Mouse (Mus musculus) embryonic facial prominence, embryonic 10.5 days (tissue): Measurements from ENCODE around the gene Acot7. TPM values are rescaled to one million over a fixed set of nuclear protein-coding genes. Genes with fewer than 3 reads are reported as not detected.
A peak's percentile ranks its signal among the peaks of the same experiment; 100 is the strongest.

Source experiments
- DNase-seq: peaks from one replicate; pipeline ENCODE4 v3.0.0-alpha.2; 2017; ENCODE audit warnings: low spot score
- H3K27ac ChIP-seq: fragments of 300-500 bp; sonication (generic); replicated peaks from 2 replicates; pipeline ENCODE4 v1.5.1; 2016; ENCODE audit warnings: mild to moderate bottlenecking
- H3K27me3 ChIP-seq: fragments of 300-500 bp; sonication (generic); replicated peaks from 2 replicates; pipeline ENCODE4 v1.6.1; 2016; ENCODE audit warnings: low read depth, mild to moderate bottlenecking; ENCODE audit not compliant: poor library complexity, severe bottlenecking
- H3K36me3 ChIP-seq: fragments of 300-500 bp; sonication (generic); replicated peaks from 2 replicates; pipeline ENCODE4 v1.6.1; 2016; ENCODE audit warnings: mild to moderate bottlenecking, moderate library complexity
- H3K4me1 ChIP-seq: fragments of 300-500 bp; sonication (generic); 2 replicates; pipeline ENCODE4 v1.6.1; 2016
- H3K4me3 ChIP-seq: fragments of 300-500 bp; sonication (generic); 2 replicates; pipeline ENCODE4 v1.5.1; 2016; ENCODE audit warnings: mild to moderate bottlenecking, moderate library complexity
- H3K9me3 ChIP-seq: fragments of 300-500 bp; sonication (generic); 2 replicates; pipeline ENCODE4 v1.6.1; 2016; ENCODE audit warnings: mild to moderate bottlenecking
- WGBS: fragments of 180-500 bp; shearing (Covaris S2); methylation state at CpG from one replicate; pipeline ENCODE4 v1.1.7; 2016; 5-methylcytosine and 5-hydroxymethylcytosine counted together
- polyA plus RNA-seq: library from polyadenylated mRNA; unstranded; fragments of >200 nt; fragmentation: Nextera tagmentation; extraction: Ambion mirVana; gene quantifications from 2 replicates; pipeline ENCODE4 v1.2.1, GENCODE M21; 2016

Acot7 gene
- polyA plus RNA-seq, 1 experiment from 2014 or later, result 51.8 TPM

DNA sequence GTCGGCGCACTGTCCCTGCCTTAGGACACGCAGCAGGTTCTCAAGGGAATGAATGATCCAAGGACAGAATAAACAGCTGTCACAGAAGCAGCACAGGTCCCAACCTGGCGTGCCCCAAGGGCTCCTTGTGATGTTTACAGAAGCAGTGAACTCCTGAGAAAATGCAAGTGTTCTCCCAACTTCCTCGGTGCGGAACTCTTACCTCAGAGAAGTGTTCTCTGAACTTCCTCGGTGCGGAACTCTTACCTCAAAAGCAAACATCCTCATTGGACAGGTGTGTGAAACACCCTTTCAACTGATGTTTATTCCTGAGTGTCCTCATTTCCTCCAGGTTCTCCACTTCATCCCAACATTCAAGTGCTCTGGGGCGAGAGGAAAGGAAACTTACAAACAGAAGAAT lies 4.0 kb upstream of the Acot7 start:
- H3K27me3 ChIP-seq, result peaks cover 70% of the 10 kb centered on the region

GRCm38 (mm10) chr4:152176638-152177037 lies 1.3 kb upstream of the Acot7 start:
- no peak overlapping the region for H3K4me3 ChIP-seq
- WGBS, result 72% methylated on average over 3 of the region's 3 CpGs
- no peak for DNase-seq
- no peaks in the 10 kb centered on the region for H3K9me3 ChIP-seq
- H3K27ac ChIP-seq, result no peak overlapping the region
- peaks cover 75% of the 10 kb centered on the region for H3K27me3 ChIP-seq
- peaks cover 25% of the 10 kb centered on the region for H3K4me1 ChIP-seq
- H3K36me3 ChIP-seq, result no peaks in the 10 kb centered on the region

More for the DNA sequence above, 4.0 kb upstream of the Acot7 start:
- no peaks in the 10 kb centered on the region for H3K36me3 ChIP-seq
- WGBS, result 87% methylated on average over 9 of the region's 9 CpGs
- DNase-seq, result no peak
- no peaks in the 10 kb centered on the region for H3K9me3 ChIP-seq
- H3K4me1 ChIP-seq, result peaks cover 19% of the 10 kb centered on the region
- H3K4me3 ChIP-seq, result no peak overlapping the region
- H3K27ac ChIP-seq, result no peak overlapping the region

DNA sequence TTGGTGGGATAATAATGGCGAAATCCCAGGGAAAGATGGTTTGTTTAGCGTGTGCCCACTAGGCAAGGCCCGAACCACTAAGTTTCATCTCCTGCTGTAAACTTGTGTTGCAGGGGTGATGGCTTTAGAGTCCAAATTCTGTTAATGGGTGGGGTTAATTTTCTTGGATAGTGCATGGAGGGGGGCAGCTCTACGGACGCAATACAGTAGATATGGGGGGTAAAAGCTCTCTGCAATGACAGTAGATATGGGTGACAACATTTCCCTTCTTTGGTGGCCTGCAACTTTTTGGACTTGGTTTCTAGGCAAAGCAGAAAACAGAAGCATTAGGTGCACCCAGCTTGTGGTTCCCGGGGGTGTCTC lies 779 bp upstream of the Acot7 start:
- DNase-seq, result no peak
- peaks cover 75% of the 10 kb centered on the region for H3K27me3 ChIP-seq
- WGBS, result 69% methylated on average over 6 of the region's 6 CpGs
- no peaks in the 10 kb centered on the region for H3K9me3 ChIP-seq
- no peaks in the 10 kb centered on the region for H3K36me3 ChIP-seq
- peaks cover 25% of the 10 kb centered on the region for H3K4me1 ChIP-seq
- peak overlapping the region; percentile 76 for H3K4me3 ChIP-seq
- peak overlapping the region; percentile 93 for H3K27ac ChIP-seq

- peaks cover 25% of the 10 kb centered on the region for H3K4me1 ChIP-seq
- no peak for DNase-seq
- peaks cover 69% of the 10 kb centered on the region for H3K27me3 ChIP-seq
- H3K4me3 ChIP-seq, result peak overlapping the region; percentile 76
- under 1% methylated on average over 35 of the region's 35 CpGs for WGBS
- no peaks in the 10 kb centered on the region for H3K9me3 ChIP-seq
- peak overlapping the region; percentile 93 for H3K27ac ChIP-seq
- 0 out of 2 replicates have a peak, but pooled peaks cover 4% of the 10 kb centered on the region for H3K36me3 ChIP-seq
Measured at GRCm38 (mm10) chr4:152178344-152178864, 470 bp downstream of the Acot7 start.

- Histone ChIP-seq H3K27ac (peak overlapping the region; percentile 93; the same call in 1 of the 2 replicates), H3K9me3 (no peaks in the 10 kb centered on the region), H3K36me3 (0 out of 2 replicates have a peak, but pooled peaks cover 4% of the 10 kb centered on the region), H3K4me3 (peak overlapping the region; percentile 76), H3K4me1 (peaks cover 25% of the 10 kb centered on the region), H3K27me3 (peaks cover 62% of the 10 kb centered on the region)
- DNase-seq, result no peak
- 37% methylated on average over 16 of the region's 16 CpGs for WGBS
Measured at GRCm38 (mm10) chr4:152178916-152179705, 1.2 kb downstream of the Acot7 start.

DNA sequence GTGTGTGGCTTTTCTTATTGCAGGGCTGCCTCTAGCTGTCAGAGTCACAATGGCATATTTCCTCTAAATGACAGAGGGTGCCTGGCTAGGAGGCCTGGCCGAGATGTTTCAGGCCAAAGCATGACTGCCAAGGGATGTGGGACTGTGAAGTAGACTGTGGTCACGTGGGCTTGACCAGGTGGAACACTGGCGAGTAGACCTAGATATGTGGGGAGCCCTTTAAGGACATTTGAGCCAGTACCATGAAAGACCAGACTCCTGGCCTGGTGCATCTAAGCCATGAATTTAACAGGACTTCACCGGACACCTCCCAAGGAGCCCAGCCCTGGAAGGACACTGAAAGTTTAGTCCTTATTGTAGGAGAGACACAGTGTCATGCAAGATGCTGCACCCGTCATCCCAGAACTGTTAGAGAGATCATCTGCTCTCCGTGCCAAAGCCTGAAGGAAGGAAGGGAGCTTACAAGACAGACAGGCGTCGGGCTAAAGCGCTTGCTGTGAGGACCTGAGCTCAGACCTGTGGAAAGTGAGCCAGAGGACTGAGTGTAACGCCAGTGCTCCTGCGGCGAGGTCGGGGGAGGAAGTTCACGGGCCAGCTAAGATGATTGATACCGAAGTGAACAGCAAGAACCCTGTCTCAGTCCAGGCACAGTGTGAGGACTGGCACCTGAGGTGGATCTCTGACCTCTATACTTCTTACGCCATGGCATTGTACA lies 2.2 kb downstream of the Acot7 start:
- Histone ChIP-seq H3K4me1 (peaks cover 29% of the 10 kb centered on the region), H3K4me3 (no peak overlapping the region), H3K36me3 (0 out of 2 replicates have a peak, but pooled peaks cover 4% of the 10 kb centered on the region), H3K9me3 (no peaks in the 10 kb centered on the region), H3K27me3 (peaks cover 52% of the 10 kb centered on the region), H3K27ac (no peak overlapping the region)
- 87% methylated on average over 16 of the region's 16 CpGs for WGBS
- no peak for DNase-seq

- DNase-seq, result no peak
- no peak overlapping the region for H3K4me3 ChIP-seq
- peaks cover 41% of the 10 kb centered on the region for H3K27me3 ChIP-seq
- no peak overlapping the region for H3K27ac ChIP-seq
- 0 out of 2 replicates have a peak, but pooled peaks cover 4% of the 10 kb centered on the region for H3K36me3 ChIP-seq
- 84% methylated on average over 10 of the region's 10 CpGs for WGBS
- H3K9me3 ChIP-seq, result no peaks in the 10 kb centered on the region
- H3K4me1 ChIP-seq, result peaks cover 49% of the 10 kb centered on the region
Measured at GRCm38 (mm10) chr4:152182205-152182604, 4.3 kb downstream of the Acot7 start.

DNA sequence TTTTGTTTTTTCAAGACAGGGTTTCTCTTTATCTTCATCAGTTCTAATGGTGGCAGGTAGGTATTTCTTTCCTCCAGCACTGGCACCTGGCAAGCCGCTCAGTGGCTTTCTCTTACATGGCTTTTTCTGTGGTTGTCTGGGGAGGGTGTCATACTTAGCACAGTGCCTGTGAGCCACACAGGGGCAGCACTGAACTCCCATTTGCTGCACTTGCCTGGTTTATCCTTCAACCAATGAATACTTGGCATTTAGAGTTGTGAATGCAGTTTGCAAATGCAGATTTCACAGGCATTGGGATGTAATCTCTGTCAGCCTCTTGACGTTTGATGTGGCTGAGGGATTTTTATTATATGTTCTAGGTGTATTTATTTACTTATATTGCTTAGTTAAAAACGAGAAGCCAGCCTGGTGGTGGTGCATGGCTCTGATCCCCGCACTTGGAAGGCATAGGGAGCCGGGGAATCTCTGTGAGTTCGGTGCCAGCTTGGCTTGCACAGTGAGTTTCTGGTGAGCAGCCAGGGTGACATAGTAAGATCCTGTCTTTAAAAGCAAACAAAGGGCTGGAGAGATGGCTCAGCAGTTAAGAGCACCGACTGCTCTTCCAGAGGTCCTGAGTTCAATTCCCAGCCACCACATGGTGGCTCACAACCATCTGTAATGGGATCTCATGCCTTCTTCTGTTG lies 6.6 kb downstream of the Acot7 start:
- Histone ChIP-seq H3K36me3 (0 out of 2 replicates have a peak, but pooled peaks cover 4% of the 10 kb centered on the region), H3K4me3 (no peak overlapping the region), H3K4me1 (peaks cover 27% of the 10 kb centered on the region), H3K27me3 (peaks cover 22% of the 10 kb centered on the region), H3K27ac (no peak overlapping the region), H3K9me3 (no peaks in the 10 kb centered on the region)
- WGBS, result 71% methylated on average over 7 of the region's 7 CpGs
- no peak for DNase-seq

- H3K27me3 ChIP-seq, result peaks cover 16% of the 10 kb centered on the region
- H3K36me3 ChIP-seq, result 0 out of 2 replicates have a peak, but pooled peaks cover 4% of the 10 kb centered on the region
- 6% methylated on average over 3 of the region's 3 CpGs for WGBS
- no peaks in the 10 kb centered on the region for H3K9me3 ChIP-seq
- peak overlapping the region; percentile 46 for H3K4me3 ChIP-seq
- H3K4me1 ChIP-seq, result peaks cover 29% of the 10 kb centered on the region
- DNase-seq, result peak; percentile 58
- peak overlapping the region; percentile 83 for H3K27ac ChIP-seq
Measured at GRCm38 (mm10) chr4:152185137-152185509, 7.2 kb downstream of the Acot7 start.

- Histone ChIP-seq H3K27me3 (peaks cover 11% of the 10 kb centered on the region), H3K9me3 (no peaks in the 10 kb centered on the region), H3K4me1 (peaks cover 35% of the 10 kb centered on the region), H3K36me3 (0 out of 2 replicates have a peak, but pooled peaks cover 4% of the 10 kb centered on the region), H3K4me3 (peak overlapping the region; percentile 46), H3K27ac (peak overlapping the region; percentile 83)
- WGBS, result 2% methylated on average over 19 of the region's 19 CpGs
- peak; percentile 62 for DNase-seq
Measured at GRCm38 (mm10) chr4:152185510-152186204, 7.7 kb downstream of the Acot7 start.

DNA sequence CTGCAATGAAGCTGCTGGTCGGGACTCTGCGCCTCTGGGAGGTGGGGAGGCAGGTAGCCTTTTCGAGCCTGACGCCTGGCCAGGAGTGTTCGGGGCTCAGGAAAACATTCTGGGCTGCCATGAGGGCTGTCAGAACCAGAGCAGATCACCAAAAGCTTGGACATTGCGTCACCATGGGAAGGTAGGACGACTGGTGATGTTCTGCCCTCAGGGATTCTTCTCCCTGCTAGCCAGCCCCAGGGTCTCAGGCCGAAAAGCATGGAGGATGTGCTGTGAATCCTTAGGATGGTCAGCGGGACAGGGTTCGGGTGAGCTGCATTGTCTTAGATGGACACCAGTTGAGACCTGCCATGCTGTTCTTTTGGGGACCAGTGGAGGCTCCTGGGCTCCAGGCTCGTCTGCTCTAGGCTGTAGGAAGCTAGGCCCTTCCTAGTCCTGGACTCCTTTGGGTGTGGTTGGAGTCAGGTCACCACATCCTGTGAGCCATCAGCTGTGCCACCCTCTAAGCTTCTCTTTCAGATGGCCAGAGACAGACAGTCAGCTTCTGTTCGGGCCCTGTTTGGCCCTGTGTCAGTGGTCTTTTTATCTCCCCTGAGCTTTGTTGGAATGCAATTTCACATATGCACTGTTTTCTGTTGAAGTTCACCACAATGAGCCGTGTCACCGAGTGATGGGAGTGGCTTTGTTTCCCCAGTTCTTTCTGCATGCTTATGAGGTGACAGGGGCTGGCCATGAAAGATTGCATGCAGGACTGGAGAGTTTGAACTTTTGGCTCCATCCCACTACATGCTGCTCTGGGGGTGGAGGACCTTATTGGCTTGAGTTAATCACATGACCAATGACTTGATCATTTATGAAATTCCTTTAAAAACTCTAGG lies 8.5 kb downstream of the Acot7 start:
- Histone ChIP-seq H3K4me3 (peak overlapping the region; percentile 46), H3K36me3 (0 out of 2 replicates have a peak, but pooled peaks cover 4% of the 10 kb centered on the region), H3K27ac (peak overlapping the region; percentile 83), H3K4me1 (peaks cover 42% of the 10 kb centered on the region), H3K9me3 (no peaks in the 10 kb centered on the region), H3K27me3 (peaks cover 9% of the 10 kb centered on the region; the same call in 1 of the 2 replicates)
- 46% methylated on average over 14 of the region's 14 CpGs for WGBS
- no peak for DNase-seq
